Mouse (Mus musculus) ES-CJ7 (cell line): Measurements from ENCODE around the gene Adat1.

ENCODE experiments used
- DNase-seq: peaks from one replicate; pipeline ENCODE4 v3.0.0; 2011; ENCODE audit warnings: low read depth, low spot score

The Adat1 gene

DNA sequence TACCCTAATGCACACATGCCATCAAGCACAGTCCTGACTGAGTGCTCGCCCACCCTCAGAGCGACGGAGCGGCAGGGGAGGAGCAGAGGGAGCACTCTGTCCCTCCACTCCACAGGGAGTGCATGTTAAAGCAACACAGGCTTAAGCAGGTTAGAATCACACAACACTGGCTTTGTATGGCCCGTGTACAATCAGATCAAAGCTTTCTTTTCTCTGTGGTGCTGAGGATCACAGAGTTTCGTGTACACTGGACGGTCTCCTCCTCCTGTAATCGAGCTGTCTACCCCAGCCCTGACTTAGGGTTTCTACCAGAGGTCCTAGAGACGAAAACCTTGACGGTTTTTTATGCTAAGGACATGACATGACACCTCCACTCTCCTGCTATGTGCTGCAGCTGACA is 23.6 kb downstream of the Adat1 start:
- peak; percentile 53 for DNase-seq

DNA sequence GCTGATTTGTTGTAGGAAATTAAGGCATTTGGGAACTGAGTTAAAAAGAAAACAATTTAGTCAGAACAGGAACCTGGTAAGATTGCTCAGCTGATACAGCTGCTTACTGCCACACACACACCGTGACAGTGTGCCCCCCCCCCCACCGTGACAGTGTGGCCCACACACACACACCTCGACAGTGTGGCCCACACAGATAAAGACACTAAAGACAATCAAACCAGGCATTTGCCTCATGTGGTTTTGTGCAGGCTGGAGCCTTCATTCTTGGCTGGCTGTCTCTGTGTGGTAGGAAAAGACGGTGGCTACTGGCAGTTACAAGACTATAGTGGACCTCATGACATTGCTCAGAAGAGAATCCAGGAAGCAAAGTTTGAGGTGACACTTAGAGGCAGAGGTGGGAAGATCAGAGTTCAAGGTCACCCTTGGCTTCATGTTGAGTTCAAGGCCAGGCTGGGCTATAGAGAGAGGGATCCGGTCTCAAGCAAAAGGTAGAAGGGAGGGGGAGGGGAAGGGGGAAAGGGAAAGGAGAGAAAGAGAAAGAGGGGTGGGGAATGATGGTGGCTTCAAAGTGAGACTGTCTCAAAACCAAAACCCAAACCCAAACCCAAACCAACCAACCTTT is 24.7 kb downstream of the Adat1 start:
- peak; percentile 81 for DNase-seq

DNA sequence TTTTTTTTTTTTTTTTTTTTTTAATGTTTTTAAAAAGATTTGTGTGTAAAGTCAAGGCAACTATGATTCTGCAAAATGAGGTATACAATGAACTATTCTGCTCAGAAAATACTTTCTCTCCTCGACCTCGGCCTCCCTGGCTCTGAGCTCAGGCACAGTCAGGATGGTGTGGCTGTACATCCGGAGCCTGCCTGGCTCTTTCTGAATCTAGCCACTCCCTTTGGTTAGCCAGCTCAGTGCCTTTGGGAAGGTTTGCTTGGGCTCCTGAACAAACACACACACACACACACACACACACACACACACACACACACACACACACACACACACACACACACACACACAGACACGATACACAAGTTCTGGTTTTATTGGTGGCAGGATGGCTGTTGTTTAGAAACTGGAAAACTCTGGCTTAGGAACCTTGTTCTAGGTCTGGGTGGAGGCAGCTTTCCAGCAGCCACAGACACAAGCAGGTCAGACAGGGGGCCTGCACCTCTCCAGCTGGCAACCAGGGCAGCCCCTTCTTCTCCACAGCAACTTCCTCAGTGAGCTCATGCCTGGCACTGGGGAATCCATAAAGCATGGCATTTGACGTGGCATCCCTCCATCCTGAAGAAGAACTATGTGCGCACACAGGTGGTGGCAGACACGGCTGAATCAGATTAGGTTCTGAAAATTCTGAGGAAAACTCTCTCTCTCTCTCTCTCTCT is 27.1 kb downstream of the Adat1 start:
- peak; percentile 73 for DNase-seq

DNA sequence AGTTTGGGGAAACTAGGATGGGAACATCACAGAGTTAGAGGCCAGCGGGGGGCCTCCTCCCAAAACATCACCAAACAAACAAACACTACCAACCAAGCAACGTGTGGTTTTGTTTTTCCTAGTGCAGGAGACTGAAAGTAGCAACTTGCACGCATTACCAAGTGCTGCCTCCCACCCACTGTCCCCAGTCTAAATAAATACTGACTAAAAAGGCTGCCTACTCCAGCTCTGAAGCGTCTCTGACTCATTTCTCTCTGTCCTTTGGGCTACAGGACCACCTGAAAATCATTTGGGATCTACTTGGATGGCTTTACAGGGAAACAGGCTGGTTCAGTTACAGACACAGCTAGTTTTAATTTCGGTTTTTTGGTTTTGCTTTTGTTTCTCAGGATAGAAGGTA is 27.8 kb downstream of the Adat1 start:
- no peak for DNase-seq

DNA sequence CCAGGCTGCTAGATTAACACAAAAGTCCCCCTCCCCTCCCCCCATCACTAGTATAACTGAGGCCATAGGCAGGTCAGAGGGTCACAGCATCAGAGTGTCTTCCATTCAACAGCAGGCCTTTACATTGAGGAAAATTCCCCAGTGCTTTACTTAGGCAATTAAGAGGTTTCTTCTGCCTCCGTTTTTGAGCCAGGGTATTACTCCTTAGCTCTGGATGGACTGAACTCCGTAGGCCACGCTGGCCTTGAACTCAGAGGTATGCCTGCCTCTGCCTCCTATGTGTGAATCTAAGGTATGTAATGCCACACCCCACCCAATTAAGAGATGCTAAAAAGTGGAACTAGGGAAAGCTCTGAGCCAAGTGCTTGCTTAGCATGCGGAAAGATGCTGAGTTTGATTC is 28.6 kb downstream of the Adat1 start:
- peak; percentile 87 for DNase-seq

DNA sequence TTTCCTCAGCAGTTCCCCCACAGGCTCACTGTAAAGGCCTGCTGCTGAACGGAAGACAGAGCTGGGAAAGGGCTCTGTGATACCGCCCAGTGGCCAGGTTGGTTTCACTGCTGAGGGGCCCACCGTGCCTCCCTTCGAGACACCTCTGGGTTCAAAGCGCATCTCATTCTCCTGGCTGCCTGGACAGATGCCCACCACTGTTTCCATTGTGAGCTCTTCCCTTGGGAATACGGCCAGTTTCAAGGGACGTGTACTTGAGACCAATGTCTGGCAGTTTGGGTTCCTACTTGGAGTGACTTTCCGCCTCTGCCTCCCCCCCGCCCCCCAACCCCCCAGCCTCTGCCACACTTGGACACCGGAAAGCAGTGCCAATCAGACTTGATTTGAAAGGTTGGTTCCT is 29.0 kb downstream of the Adat1 start:
- no peak for DNase-seq

DNA sequence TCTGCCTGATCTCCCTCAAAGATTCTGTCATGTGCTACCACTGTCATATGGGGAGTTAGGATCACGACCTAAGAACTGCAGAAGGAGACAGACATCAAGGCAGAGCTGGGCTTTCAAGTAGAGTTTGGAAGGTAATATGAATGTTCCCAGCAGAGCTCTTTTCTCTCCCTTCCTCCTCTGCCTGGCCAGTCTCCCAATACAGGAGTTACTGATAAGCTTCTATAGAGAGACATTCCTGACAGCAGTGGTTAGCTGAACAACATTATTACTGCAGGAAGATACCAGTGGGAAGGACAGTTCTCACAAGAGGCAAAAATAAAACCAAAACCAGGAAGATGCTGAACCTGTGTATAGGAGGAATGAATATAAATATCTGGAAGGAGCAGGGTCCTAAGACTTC is 29.5 kb downstream of the Adat1 start:
- DNase-seq = no peak

DNA sequence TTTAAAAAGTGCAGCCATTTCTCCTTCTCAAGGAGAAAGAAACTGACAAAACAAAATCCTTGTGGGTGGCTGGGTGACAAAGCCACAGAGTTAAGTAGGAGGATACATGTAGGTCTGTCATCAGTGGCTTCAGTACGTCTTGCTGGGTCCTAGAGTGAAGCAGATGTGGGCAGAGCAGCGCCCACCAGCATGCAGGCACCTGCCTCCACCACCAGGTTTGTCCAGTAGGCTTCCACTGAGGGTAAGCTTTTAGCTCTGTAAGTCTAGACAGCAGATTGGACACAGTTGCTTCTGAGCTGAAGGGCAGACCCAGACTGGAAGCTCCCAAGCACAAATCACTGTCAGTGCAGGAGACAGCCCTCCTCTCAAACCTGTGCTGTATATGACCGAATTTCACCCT is 30.8 kb downstream of the Adat1 start:
- peak; percentile 70 for DNase-seq

DNA sequence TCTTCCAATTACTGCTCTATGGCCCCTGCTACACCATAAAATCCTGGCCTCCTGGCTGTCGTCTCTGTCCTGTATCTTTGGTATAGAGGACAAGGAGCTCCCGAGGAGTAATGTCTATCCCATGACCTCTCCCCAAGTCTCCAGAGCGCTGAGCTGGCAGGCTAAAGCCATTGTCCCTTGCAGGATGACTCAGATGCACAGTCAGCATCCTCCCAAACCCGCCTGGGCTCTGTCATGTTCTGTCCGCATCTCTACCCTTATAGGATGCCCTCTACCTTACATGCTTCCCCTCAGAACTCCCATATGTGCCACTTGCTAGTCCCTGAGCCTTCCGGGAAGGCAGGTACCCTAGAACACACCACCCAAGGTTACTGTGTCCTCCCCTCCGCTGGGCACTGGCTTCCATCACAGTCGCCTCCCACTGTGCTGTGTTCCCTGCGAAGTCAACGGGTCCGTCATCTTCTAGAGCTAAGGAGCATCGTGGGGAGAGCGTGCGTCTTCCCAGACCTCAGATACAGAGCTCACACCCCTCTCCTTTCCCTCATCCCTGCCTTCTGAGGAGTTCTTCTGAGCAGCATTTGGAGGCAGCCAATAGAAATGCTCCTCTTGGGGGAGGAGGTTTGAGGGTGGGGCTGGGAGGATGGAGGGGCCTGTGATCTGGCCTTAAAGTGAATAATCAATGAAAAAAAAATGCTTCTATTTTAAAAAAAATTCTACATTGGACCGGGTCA is 31.3 kb downstream of the Adat1 start:
- DNase-seq = peak; percentile 52

DNA sequence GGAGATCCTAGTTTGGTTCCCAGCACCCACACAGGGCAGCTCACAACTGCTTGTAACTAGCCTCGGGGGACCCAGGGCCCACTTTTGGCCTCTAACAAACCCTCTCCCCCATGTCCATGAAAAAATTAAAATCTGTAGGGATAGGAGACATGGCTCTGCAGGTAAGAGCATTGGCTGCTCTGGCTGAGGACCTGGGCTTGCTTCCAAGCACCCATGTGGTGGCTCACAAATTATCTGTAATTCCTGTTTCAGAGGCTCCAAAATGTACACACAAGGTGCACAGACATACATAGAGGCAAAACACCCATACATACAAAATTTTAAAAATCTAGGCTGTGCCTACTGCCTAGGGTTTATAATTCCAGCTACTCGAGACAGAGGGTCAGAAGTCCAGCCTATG is 34.9 kb downstream of the Adat1 start:
- no peak for DNase-seq

DNA sequence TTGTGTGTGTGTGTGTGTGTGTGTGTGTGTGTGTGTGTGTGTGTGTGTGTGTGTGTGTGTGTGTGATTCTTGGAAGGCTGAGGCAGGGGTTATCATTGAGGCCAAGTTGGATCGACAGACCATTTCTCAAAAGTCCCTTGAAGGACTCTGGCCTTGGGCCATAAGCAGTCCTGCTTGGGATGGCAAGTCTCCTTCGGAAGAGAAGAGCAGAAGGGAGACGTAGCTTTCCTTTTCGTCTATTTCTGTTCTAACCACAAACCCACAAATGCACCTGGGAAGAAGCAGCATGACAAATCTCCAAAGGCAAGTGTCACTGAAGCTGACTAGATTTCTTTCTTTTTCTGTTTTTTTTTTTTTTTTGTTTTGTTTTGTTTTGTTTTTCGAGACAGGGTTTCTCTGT is 36.2 kb downstream of the Adat1 start:
- DNase-seq = no peak

DNA sequence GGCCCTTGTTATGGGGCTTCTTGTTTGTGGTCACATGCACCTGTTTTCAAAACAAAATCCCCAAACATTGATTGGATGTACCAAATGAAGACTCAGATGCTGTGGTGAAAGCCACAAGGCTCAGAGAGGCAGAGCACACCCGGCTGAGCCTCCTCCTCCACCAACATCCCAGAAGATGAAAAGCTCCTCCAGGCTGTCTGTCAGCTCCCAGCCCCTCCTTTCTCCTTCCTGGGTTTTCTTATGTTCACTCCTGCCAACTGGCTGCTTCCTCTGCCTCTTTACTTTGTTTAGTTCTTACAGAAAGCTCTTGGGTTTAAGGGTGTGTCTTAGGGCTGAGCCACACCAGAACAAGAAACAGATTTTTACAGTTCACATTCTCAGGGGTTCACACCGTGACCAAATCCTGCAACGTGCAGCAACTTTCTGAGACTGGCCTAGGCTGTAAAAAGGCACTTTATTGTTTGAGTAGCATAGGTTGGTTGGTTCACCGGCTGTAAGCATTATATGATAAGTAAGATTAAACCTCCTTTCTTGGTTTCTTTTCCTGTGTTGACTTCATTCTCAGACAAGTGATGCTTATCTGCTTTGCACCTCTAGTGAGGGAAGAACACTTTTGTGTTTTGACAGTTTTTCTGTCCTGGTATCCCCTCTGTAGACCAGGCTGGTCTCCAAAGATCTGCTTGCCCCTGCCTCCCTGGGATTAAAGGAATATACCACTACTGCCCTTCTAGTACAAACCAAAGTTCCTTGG is 37.1 kb downstream of the Adat1 start:
- DNase-seq = no peak

DNA sequence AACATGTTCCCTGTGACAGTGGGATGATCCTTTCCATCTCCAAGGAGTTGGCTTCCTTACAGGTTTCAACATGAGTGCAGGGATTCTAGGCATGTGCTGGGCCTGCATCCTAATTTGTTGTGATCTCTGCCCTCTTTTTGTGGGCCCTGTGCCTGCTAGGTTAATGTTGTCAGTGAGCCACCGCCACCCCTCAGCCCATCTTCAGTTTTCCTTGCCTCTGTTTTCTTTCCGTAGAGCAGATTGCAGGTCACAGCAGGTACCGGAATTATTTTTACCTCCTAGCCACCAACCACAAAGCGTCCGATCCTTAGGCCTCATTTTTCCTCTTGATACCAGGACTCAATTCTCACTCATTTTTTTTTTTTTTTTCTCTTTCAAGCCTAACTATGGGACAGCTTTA is 40.2 kb downstream of the Adat1 start:
- DNase-seq = no peak

DNA sequence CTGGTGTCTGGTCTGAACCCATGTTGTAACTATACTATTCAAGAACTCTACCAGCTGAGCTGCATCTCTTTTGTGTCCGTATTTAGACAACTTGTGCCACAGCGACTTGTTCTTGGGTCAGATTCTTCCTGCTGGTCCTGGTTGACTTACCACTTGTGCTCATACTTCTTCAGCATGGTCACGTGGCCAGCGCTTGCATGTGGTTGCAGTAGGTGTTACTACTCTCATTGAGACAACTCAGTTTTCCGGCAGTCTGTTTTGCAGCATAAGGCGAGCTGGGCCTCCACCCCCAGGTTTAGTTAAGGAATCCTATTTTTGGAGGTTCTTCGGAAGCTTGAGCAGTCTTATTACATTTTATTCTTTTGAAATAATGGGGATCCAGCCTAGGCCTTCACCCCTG is 40.8 kb downstream of the Adat1 start:
- DNase-seq = peak; percentile 51

DNA sequence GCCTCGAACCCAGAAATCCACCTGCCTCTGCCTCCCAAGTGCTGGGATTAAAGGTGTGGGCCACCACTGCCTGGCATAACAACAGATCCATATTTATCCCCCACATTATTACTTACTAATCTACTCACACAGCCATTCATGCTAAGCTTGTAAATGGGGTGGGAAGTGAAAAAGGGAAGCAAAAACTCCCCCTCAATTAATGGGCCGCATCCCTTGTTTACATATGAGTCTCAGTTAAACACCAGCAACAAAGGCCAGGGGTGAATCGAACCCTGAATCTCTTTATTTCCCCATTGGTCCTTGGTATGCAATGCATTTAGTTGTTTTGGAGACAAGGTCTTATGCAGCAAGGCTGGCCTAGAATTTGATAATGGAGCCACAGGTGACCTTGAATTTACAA is 41.3 kb downstream of the Adat1 start:
- no peak for DNase-seq

DNA sequence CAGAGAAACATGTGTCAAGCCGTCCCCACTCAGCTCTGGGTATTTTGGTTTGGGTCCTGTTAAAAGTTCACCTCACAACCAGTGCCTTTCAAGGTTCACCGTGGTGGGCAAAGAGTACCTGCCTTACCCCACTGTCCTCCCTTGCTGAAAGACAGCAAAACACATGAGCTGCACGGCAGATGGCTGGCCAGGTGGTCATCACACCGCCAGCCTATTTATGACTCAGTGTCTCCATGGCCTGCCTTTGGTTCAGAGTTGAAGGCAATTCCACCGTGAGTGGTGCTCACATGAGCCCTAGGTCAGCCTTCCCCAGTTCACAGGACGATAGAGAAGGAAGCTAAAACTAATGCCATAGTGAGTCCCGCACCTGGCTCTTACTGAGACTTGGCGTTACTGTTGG is 44.1 kb downstream of the Adat1 start:
- no peak for DNase-seq

DNA sequence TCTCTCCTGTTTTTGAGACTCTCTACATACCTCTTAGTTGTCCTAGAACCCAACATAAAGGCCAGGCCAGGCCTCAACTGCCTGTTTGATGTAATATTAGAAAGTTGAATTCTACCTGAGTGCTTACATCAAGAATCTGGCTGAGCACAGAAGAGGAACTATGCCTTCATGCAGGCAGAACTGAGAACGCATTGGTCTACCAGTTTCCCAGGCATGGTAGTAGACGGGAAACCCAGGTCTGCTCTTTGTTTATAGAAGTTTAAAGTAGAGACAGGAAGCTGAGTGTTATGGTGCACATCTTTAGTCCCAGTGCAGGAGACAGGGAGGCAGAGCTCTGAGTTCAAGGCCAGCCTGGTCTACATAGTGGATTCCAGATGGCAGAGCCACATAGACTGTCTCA is 45.0 kb downstream of the Adat1 start:
- no peak for DNase-seq

DNA sequence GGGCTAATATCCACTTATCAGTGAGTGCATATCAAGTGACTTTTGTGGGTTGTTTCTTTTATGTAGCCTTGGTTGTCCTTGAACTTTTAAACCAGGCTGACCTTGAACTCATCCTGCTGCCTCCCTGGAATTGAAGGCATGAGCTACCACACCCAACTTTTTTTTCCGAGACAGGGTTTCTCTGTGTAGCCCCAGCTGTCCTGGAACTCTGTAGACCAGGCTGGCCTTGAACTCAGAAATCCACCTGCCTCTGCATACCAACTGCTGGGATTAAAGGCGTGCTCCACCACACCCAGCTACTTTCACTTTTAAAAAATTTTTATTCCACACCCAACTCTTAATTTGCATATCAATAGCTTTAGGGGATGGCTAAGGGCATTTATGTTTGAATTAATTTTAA is 48.6 kb downstream of the Adat1 start:
- DNase-seq = peak; percentile 99

DNA sequence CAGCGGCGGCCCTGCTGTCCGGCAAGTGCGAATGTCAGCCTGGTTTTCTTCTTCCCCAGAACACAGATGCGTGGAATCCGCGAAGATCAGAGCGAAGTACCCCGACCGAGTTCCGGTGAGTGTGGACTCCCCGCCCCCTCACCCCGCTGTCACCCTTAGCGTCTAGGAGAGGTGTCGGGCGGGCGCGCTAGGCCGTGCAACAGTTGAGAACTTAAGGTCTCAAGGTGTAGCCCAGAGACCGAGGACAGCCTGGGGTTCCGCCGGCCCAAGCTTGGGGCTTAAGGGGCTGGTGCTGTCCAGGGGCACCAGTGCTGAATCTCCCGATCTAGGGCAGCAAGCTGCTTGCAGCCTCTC is 51.0 kb downstream of the Adat1 start:
- peak; percentile 81 for DNase-seq

DNA sequence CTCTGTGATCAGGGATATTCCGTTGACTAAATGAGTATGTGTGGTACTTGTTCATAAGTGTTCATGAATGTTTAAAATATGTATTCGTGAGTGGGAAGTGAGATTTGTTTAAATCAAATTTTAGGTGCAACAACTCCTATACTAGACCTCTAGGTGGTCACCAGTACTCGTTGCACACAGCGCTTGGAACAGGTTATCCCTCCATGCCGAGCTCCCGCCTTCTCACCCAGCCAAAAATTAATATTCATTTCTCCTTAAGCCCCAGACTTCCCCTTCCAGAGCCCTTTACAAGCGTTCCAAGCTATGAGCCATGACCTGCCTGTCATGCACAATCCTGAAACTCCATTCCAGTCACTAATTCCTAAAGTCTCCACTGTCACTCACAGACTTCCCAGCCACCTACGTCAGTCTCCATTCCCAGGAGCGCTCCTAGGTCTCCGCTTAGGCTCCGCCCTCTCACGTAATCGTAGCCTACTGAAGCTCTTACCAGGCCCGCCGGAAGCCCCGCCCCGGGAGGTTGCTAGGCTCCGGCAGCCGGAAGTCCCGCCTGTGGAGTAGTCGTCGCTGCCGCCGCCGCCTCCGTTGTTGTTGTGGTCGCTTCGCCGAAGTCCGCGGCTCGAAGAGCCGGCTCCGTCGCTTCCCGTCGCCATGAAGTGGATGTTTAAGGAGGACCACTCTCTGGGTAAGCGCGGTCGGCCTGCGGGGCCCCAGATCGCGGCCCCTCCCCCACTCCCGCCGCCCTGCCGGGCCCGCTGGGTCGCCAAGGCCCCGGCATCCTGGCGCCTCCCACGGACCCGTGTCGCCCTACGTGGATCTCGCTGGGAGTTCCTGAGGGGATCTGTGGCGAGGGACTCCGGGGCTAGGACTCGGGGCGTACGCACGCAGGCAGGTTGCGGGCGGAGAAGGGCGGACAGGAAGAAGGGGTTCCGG is 51.7 kb downstream of the Adat1 start, which contains the start of gene Gabarapl2:
TSS of gene Gabarapl2 (plus strand) at position 533 of the 930 bp plus-strand sequence.
- peak; percentile 99 for DNase-seq

DNA sequence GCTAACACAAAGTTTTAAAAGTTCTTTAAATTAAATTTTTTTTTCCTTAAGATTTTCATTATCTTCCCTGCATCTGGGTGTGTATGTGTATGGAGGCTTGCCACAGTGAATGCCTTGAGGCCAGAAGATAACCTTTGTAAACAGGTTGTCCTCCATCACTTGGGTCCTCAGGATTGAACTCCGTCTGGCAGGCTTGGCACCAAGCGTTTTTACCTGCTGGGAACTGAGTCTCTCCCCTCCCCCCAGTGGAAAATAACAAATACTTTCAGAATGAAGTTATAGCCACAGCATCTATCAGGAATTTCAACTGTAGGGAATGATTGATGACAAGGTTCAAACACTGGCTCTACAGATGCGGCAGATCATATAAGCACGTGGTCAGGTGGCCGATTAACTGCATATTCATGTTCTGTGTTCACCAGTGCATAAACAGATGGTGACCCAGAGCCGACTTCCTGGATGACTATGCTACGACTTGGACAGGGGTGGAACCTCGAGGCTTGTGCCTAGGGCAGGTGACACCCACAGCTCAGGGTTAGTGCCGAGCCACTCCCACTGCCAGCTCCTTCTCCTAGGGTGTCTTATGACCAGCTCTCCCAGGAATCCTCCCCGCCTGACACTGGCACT is 52.5 kb downstream of the Adat1 start:
- peak; percentile 89 for DNase-seq
